Mouse (Mus musculus) kidney, adult 2 months (tissue): Measurements from ENCODE around the gene Maff.

Experiments
- CTCF ChIP-seq: fragments of 200-500 bp; conservative IDR thresholded peaks from 2 replicates; pipeline ENCODE4 v1.5.1; 2011; ENCODE audit warnings: low read depth, mild to moderate bottlenecking, control low read depth, low read length, moderate library complexity, mixed read lengths; ENCODE audit not compliant: insufficient read depth, insufficient read length
- POLR2A ChIP-seq: fragments of 200-500 bp; IDR thresholded peaks from one replicate; pipeline ENCODE4 v1.6.1; 2011; ENCODE audit warnings: low read depth, low read length, control low read depth

GRCm38 (mm10) chr15:79352479-79352878 is 6.1 kb downstream of the Maff start:
- TF ChIP-seq POLR2A (no peak), CTCF (no peak)
